Mouse (Mus musculus) E14TG2a.4 (cell line): ENCODE measurements at regions not wholly inside any gene's neighbourhood (a gene's known extent, or its start where the extent isn't known, plus 50 kb on each side); places are given as distances from the start of the nearest gene placed in this dataset.

Experiments
- CTCF ChIP-seq: conservative IDR thresholded peaks from 2 replicates; pipeline ENCODE4 v1.5.1; 2014; ENCODE audit warnings: low read length
- POU5F1 ChIP-seq: IDR thresholded peaks from 2 replicates; pipeline ENCODE4 v1.6.1; 2014; ENCODE audit warnings: low read length, borderline replicate concordance

- TF ChIP-seq CTCF (peak; percentile 59), POU5F1 (no peak)
Observed at GRCm38 (mm10) chr2:174900671-174900991, 109.4 kb upstream of the Gm14444 start.
